Mouse (Mus musculus) heart, embryonic 14.5 days (tissue): ENCODE results near the gene Pid1. TPM values are rescaled to one million over a fixed set of nuclear protein-coding genes. Genes with fewer than 3 reads are reported as not detected.

Experiments used
- ATAC-seq: fragments of 200-750 bp; cut with Nextera tagmentation; 2 replicates; pipeline ENCODE4 v1.8.0; 2017; ENCODE audit warnings: low read depth, moderate TSS enrichment; ENCODE audit not compliant: insufficient number of reproducible peaks, insufficient read depth, low FRiP score
- H3K27ac ChIP-seq, 2 experiments: fragments of 200-500 bp in 1 of 2; fragments of 300-500 bp in 1 of 2; sonication (generic) in 1 of 2; replicated peaks in 1 of 2; 2 replicates each; pipeline ENCODE4 v1.5.1; 2012 to 2014; ENCODE audit warnings: low read depth in 2 of 2, low read length in 2 of 2, control low read depth in 1 of 2, mild to moderate bottlenecking in 1 of 2, mixed read lengths in 1 of 2; ENCODE audit not compliant: control insufficient read depth in 1 of 2, insufficient read depth in 1 of 2
- H3K27me3 ChIP-seq: fragments of 300-500 bp; sonication (generic); 2 replicates; pipeline ENCODE4 v1.6.1; 2014; ENCODE audit warnings: mild to moderate bottlenecking, low read length, control low read depth; ENCODE audit not compliant: control insufficient read depth, insufficient read depth
- H3K36me3 ChIP-seq: fragments of 300-500 bp; sonication (generic); 2 replicates; pipeline ENCODE4 v1.6.1; 2014; ENCODE audit warnings: mild to moderate bottlenecking, control low read depth, low read length, mixed read lengths; ENCODE audit not compliant: control insufficient read depth, insufficient read depth
- H3K4me1 ChIP-seq, 2 experiments: fragments of 200-500 bp in 1 of 2; fragments of 300-500 bp in 1 of 2; sonication (generic) in 1 of 2; 2 replicates each; pipeline ENCODE4 v1.6.1; 2012 to 2014; ENCODE audit warnings: low read length in 2 of 2, control low read depth in 1 of 2, mixed read lengths in 1 of 2; ENCODE audit not compliant: control insufficient read depth in 2 of 2, insufficient read depth in 2 of 2
- H3K4me2 ChIP-seq: fragments of 300-500 bp; sonication (generic); 2 replicates; pipeline ENCODE4 v1.6.1; 2014; ENCODE audit warnings: mild to moderate bottlenecking, low read length
- H3K4me3 ChIP-seq, 2 experiments: fragments of 200-500 bp in 1 of 2; fragments of 300-500 bp in 1 of 2; sonication (generic) in 1 of 2; 2 replicates each; pipeline ENCODE4 v1.5.1; 2012 to 2014; ENCODE audit warnings: low read length in 2 of 2, mild to moderate bottlenecking in 2 of 2, control low read depth in 1 of 2, low read depth in 1 of 2, moderate library complexity in 1 of 2; ENCODE audit not compliant: control insufficient read depth in 1 of 2, insufficient read depth in 1 of 2
- H3K9ac ChIP-seq: fragments of 300-500 bp; sonication (generic); 2 replicates; pipeline ENCODE4 v1.6.1; 2014; ENCODE audit warnings: mild to moderate bottlenecking, low read length
- H3K9me3 ChIP-seq: fragments of 300-500 bp; sonication (generic); 2 replicates; pipeline ENCODE4 v1.6.1; 2016; ENCODE audit warnings: low read length, control low read depth; ENCODE audit not compliant: control insufficient read depth
- WGBS: fragments of 180-500 bp; shearing (Covaris S2); extraction: QIAGEN DNeasy Blood & Tissue Kit; methylation state at CpG from one replicate; pipeline ENCODE4 v1.1.7; 2014; 5-methylcytosine and 5-hydroxymethylcytosine counted together
- microRNA-seq: library from miRNA; unstranded; fragments of <30 nt; microRNA quantifications from one replicate; pipeline ENCODE4, GENCODE M21; 2016
- polyA plus RNA-seq: library from polyadenylated mRNA; unstranded; fragments of >200 nt; fragmentation: Nextera tagmentation; extraction: Ambion mirVana; gene quantifications from 2 replicates; pipeline ENCODE4 v1.2.1, GENCODE M21; 2014

The Pid1 gene
- polyA plus RNA-seq, 1 experiment from 2014 or later = 11.2 TPM

DNA sequence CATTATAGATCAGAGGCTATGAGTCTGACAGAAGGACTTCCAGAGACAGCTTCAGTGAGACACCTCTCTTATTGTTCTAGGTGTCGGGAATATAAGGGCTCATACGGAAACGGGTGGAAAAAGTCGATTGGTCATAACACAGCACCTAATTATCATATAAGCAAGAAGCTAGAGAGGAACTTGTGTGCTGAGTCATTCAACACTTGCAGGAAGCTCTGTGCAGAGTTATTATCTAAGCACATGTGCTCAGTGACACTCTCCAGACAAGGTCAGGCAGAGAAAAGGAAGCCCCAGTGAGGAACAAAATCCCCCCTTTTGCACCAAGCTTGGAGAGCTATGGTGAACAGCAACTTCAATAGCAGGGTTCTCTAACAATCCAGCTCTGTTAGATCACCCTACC, 361.4 kb downstream of the Pid1 start:
- Histone ChIP-seq H3K27me3 (no peaks in the 10 kb centered on the region), H3K4me3 (no peak overlapping the region), H3K9ac (no peak overlapping the region), H3K27ac (no peak overlapping the region; a peak in 1 of 4 replicates), H3K9me3 (no peaks in the 10 kb centered on the region), H3K36me3 (no peaks in the 10 kb centered on the region), H3K4me2 (no peak overlapping the region), H3K4me1 (peaks cover 0 to 4% of the 10 kb centered on the region in 2 experiments; a peak in 1 of 4 replicates)
- 54% methylated on average over 4 of the region's 4 CpGs for WGBS
- ATAC-seq = no peak

Small RNA genes lying within 50 kb of the gene (microRNA-seq; reads per million reads assigned to microRNA genes)
- gene Mir6353 = not detected
